Mouse (Mus musculus): ENCODE data around the gene Gm6020. TPM values are rescaled to one million over a fixed set of nuclear protein-coding genes. Genes with fewer than 3 reads are reported as not detected.
"Not testable (repeated sequence)": the region's sequence is repeated elsewhere in the genome, so short reads cannot be mapped to it uniquely, and the experiment has no call there.

Gm6020 gene
- not detected in 2 replicates for polyA plus RNA-seq (2015; fragmentation: Nextera tagmentation; extraction: Ambion mirVana)

- H3K4me3 ChIP-seq (replicated peaks); H3K27ac ChIP-seq; H3K9ac ChIP-seq (replicated peaks); H3K27me3 ChIP-seq; H3K4me2 ChIP-seq (replicated peaks); H3K36me3 ChIP-seq; ATAC-seq; H3K4me1 ChIP-seq (replicated peaks): not testable (repeated sequence)
- peaks cover 27% of the 10 kb centered on the region for H3K9me3 ChIP-seq
- WGBS, result 89% methylated on average over 2 of the region's 2 CpGs
These were observed at the start of gene Gm6020 for GRCm38 (mm10) chr19:61183590-61183989. Gene Gm6020, plus strand, starts transcription at chr19:61183890.

- peaks cover 4% of the 10 kb centered on the region; the same call in 1 of the 2 replicates for H3K27me3 ChIP-seq
- no peak for ATAC-seq
These were observed 45.0 kb upstream of the Gm6020 start for GRCm38 (mm10) chr19:61138655-61139054.

GRCm38 (mm10) chr19:61140342-61141206 lies 43.1 kb upstream of the Gm6020 start, which contains the start of gene Zfp950:
Gene Zfp950, minus strand, starts transcription at chr19:61140840.
- peak within 1 kb of the TSS; percentile 76 for H3K4me3 ChIP-seq (replicated peaks)
- peaks cover 4% of the 10 kb centered on the region; the same call in 1 of the 2 replicates for H3K27me3 ChIP-seq
- H3K27ac ChIP-seq, result peak within 1 kb of the TSS; percentile 30; the same call in 1 of the 2 replicates
- peaks cover 14% of the 10 kb centered on the region for H3K4me1 ChIP-seq (replicated peaks)
- H3K36me3 ChIP-seq, result peaks cover 4% of the 10 kb centered on the region; the same call in 1 of the 2 replicates
- WGBS, result under 1% methylated on average over 18 of the region's 18 CpGs
- ATAC-seq, result peak; percentile 99
- peak within 1 kb of the TSS; percentile 73 for H3K4me2 ChIP-seq (replicated peaks)
- peak within 1 kb of the TSS; percentile 82 for H3K9ac ChIP-seq (replicated peaks)
- no peaks in the 10 kb centered on the region for H3K9me3 ChIP-seq

More at GRCm38 (mm10) chr19:61138655-61139054, 45.0 kb upstream of the Gm6020 start:
- Histone ChIP-seq H3K36me3 (peaks cover 11% of the 10 kb centered on the region), H3K4me1 (replicated peaks) (peaks cover 14% of the 10 kb centered on the region), H3K9me3 (no peaks in the 10 kb centered on the region), H3K4me3 (replicated peaks) (no peak overlapping the region), H3K27ac (no peak overlapping the region), H3K4me2 (replicated peaks) (no peak overlapping the region), H3K9ac (replicated peaks) (no peak overlapping the region)

GRCm38 (mm10) chr19:61141299-61141698 lies 42.4 kb upstream of the Gm6020 start:
- ATAC-seq, result no peak
- peak overlapping the region; percentile 73 for H3K4me2 ChIP-seq (replicated peaks)
- WGBS, result 21% methylated on average over 4 of the region's 4 CpGs
- peak overlapping the region; percentile 76 for H3K4me3 ChIP-seq (replicated peaks)
- no peaks in the 10 kb centered on the region for H3K9me3 ChIP-seq
- H3K27ac ChIP-seq, result no peak overlapping the region
- H3K9ac ChIP-seq (replicated peaks), result peak overlapping the region; percentile 82
- peaks cover 4% of the 10 kb centered on the region; the same call in 1 of the 2 replicates for H3K36me3 ChIP-seq
- H3K4me1 ChIP-seq (replicated peaks), result peaks cover 14% of the 10 kb centered on the region
- H3K27me3 ChIP-seq, result peaks cover 4% of the 10 kb centered on the region; the same call in 1 of the 2 replicates

GRCm38 (mm10) chr19:61151372-61151700 lies 32.4 kb upstream of the Gm6020 start:
- Histone ChIP-seq H3K4me3 (replicated peaks) (peak overlapping the region; percentile 45), H3K27me3 (no peaks in the 10 kb centered on the region), H3K9ac (replicated peaks) (peak overlapping the region; percentile 63), H3K36me3 (no peaks in the 10 kb centered on the region), H3K9me3 (no peaks in the 10 kb centered on the region), H3K27ac (no peak overlapping the region), H3K4me2 (replicated peaks) (peak overlapping the region; percentile 84), H3K4me1 (replicated peaks) (peaks cover 9% of the 10 kb centered on the region; the same call in 1 of the 2 replicates)
- ATAC-seq, result no peak
- WGBS, result 8% methylated on average over 8 of the region's 8 CpGs

GRCm38 (mm10) chr19:61151701-61152420 lies 31.8 kb upstream of the Gm6020 start:
- Histone ChIP-seq H3K4me1 (replicated peaks) (peaks cover 9% of the 10 kb centered on the region; the same call in 1 of the 2 replicates), H3K9ac (replicated peaks) (peak overlapping the region; percentile 63), H3K27ac (no peak overlapping the region), H3K4me2 (replicated peaks) (peak overlapping the region; percentile 84), H3K27me3 (no peaks in the 10 kb centered on the region), H3K36me3 (no peaks in the 10 kb centered on the region), H3K4me3 (replicated peaks) (peak overlapping the region; percentile 45), H3K9me3 (no peaks in the 10 kb centered on the region)
- 7% methylated on average over 27 of the region's 27 CpGs for WGBS
- peak; percentile 81 for ATAC-seq

- peak within 1 kb of the TSS; percentile 50 for H3K4me2 ChIP-seq (replicated peaks)
- H3K9me3 ChIP-seq, result peaks cover 6% of the 10 kb centered on the region; the same call in 1 of the 2 replicates
- no peaks in the 10 kb centered on the region for H3K4me1 ChIP-seq (replicated peaks)
- no peak for ATAC-seq
- no peaks in the 10 kb centered on the region for H3K36me3 ChIP-seq
- H3K27ac ChIP-seq, result no peak within 1 kb of the TSS
- WGBS, result 33% methylated on average over 39 of the region's 39 CpGs
- peak within 1 kb of the TSS; percentile 41; the same call in 1 of the 2 replicates for H3K9ac ChIP-seq (replicated peaks)
- H3K4me3 ChIP-seq (replicated peaks), result peak within 1 kb of the TSS; percentile 29
- H3K27me3 ChIP-seq, result no peaks in the 10 kb centered on the region
These were observed 7.8 kb upstream of the Gm6020 start, which contains the start of gene Gm7102 for GRCm38 (mm10) chr19:61175756-61176324. Gene Gm7102, minus strand, starts transcription at chr19:61176309.

- Histone ChIP-seq H3K9ac (replicated peaks) (no peak overlapping the region), H3K4me3 (replicated peaks) (no peak overlapping the region), H3K4me2 (replicated peaks) (no peak overlapping the region), H3K27me3 (no peaks in the 10 kb centered on the region), H3K27ac (no peak overlapping the region), H3K9me3 (no peaks in the 10 kb centered on the region), H3K36me3 (no peaks in the 10 kb centered on the region), H3K4me1 (replicated peaks) (no peaks in the 10 kb centered on the region)
- WGBS, result 17% methylated on average over 13 of the region's 13 CpGs
- ATAC-seq, result no peak
These were observed 15.6 kb downstream of the Gm6020 start for GRCm38 (mm10) chr19:61199316-61199715.

- no peaks in the 10 kb centered on the region for H3K4me1 ChIP-seq (replicated peaks)
- H3K36me3 ChIP-seq, result no peaks in the 10 kb centered on the region
- ATAC-seq, result no peak
- H3K9me3 ChIP-seq, result no peaks in the 10 kb centered on the region
- no peak overlapping the region for H3K27ac ChIP-seq
- WGBS, result 21% methylated on average over 10 of the region's 10 CpGs
- no peaks in the 10 kb centered on the region for H3K27me3 ChIP-seq
- H3K4me2 ChIP-seq (replicated peaks), result no peak overlapping the region
- H3K4me3 ChIP-seq (replicated peaks), result no peak overlapping the region
- no peak overlapping the region for H3K9ac ChIP-seq (replicated peaks)
These were observed 16.1 kb downstream of the Gm6020 start for GRCm38 (mm10) chr19:61199836-61200235.

GRCm38 (mm10) chr19:61207506-61207905 lies 23.8 kb downstream of the Gm6020 start:
- H3K4me2 ChIP-seq (replicated peaks); H3K4me3 ChIP-seq (replicated peaks); H3K9ac ChIP-seq (replicated peaks); H3K9me3 ChIP-seq; H3K27ac ChIP-seq; ATAC-seq; H3K27me3 ChIP-seq; H3K36me3 ChIP-seq; H3K4me1 ChIP-seq (replicated peaks): not testable (repeated sequence)
- WGBS, result 88% methylated on average over 6 of the region's 6 CpGs

GRCm38 (mm10) chr19:61223706-61224328 lies 40.1 kb downstream of the Gm6020 start:
- 92% methylated on average over 6 of the region's 6 CpGs for WGBS
- no peak for ATAC-seq
- H3K9me3 ChIP-seq, result no peaks in the 10 kb centered on the region

More at GRCm38 (mm10) chr19:61223706-61224328, 40.1 kb downstream of the Gm6020 start:
- Histone ChIP-seq H3K4me1 (replicated peaks) (no peaks in the 10 kb centered on the region), H3K36me3 (no peaks in the 10 kb centered on the region), H3K27me3 (0 out of 2 replicates have a peak, but pooled peaks cover 2% of the 10 kb centered on the region), H3K4me3 (replicated peaks) (no peak overlapping the region), H3K9ac (replicated peaks) (no peak overlapping the region), H3K27ac (no peak overlapping the region), H3K4me2 (replicated peaks) (no peak overlapping the region)
